Mouse (Mus musculus): Measurements from ENCODE around the gene Sys1. TPM values are rescaled to one million over a fixed set of nuclear protein-coding genes. Genes with fewer than 3 reads are reported as not detected.
A peak's percentile ranks its signal among the peaks of the same experiment; 100 is the strongest.

Sys1 gene
- polyA plus RNA-seq, 1 experiment = 19.8 TPM

GRCm38 (mm10) chr2:164445399-164446085 is 11.2 kb upstream of the Sys1 start:
- H3K4me3 ChIP-seq (ENCODE audit: low read depth, low read length) = no peak overlapping the region
- TF ChIP-seq EP300 (IDR thresholded peaks at IDR 0.05; ENCODE audit: insufficient read depth, low read depth, low read length) (no peak), POLR2A (IDR thresholded peaks at IDR 0.05; ENCODE audit: insufficient read depth, low read length) (no peak), CTCF (IDR thresholded peaks at IDR 0.05; ENCODE audit: low read depth, low read length) (no peak)
- peak overlapping the region; percentile 28; the same call in 1 of the 2 replicates for H3K9ac ChIP-seq (ENCODE audit: low read depth, poor library complexity, severe bottlenecking)
- no peaks in the 10 kb centered on the region for H3K27me3 ChIP-seq (ENCODE audit: control insufficient read depth, insufficient read depth, low read length, poor library complexity, severe bottlenecking)
- H3K9me3 ChIP-seq (replicated peaks; ENCODE audit: control insufficient read depth, insufficient read depth, low read length, poor library complexity, severe bottlenecking) = no peaks in the 10 kb centered on the region
- no peaks in the 10 kb centered on the region for H3K36me3 ChIP-seq (ENCODE audit: control insufficient read depth, insufficient read depth, low read length, poor library complexity, severe bottlenecking)
- H3K4me1 ChIP-seq (ENCODE audit: control insufficient read depth, insufficient read depth, low read length) = peaks cover 5% of the 10 kb centered on the region
- H3K27ac ChIP-seq (ENCODE audit: insufficient read depth, low read length) = peak overlapping the region; percentile 70

- Histone ChIP-seq H3K9me3 (replicated peaks; ENCODE audit: control insufficient read depth, insufficient read depth, low read length, poor library complexity, severe bottlenecking) (no peaks in the 10 kb centered on the region), H3K4me3 (ENCODE audit: low read depth, low read length) (no peak overlapping the region), H3K4me1 (ENCODE audit: control insufficient read depth, insufficient read depth, low read length) (peaks cover 4% of the 10 kb centered on the region), H3K9ac (ENCODE audit: low read depth, poor library complexity, severe bottlenecking) (no peak overlapping the region; the same call in 1 of the 2 replicates), H3K27ac (ENCODE audit: insufficient read depth, low read length) (no peak overlapping the region), H3K36me3 (ENCODE audit: control insufficient read depth, insufficient read depth, low read length, poor library complexity, severe bottlenecking) (no peaks in the 10 kb centered on the region), H3K27me3 (ENCODE audit: control insufficient read depth, insufficient read depth, low read length, poor library complexity, severe bottlenecking) (no peaks in the 10 kb centered on the region)
- TF ChIP-seq CTCF (IDR thresholded peaks at IDR 0.05; ENCODE audit: low read depth, low read length) (no peak), POLR2A (IDR thresholded peaks at IDR 0.05; ENCODE audit: insufficient read depth, low read length) (no peak), EP300 (IDR thresholded peaks at IDR 0.05; ENCODE audit: insufficient read depth, low read depth, low read length) (no peak)
Measured at GRCm38 (mm10) chr2:164446086-164446469, 10.7 kb upstream of the Sys1 start.

GRCm38 (mm10) chr2:164448140-164448539 is 8.6 kb upstream of the Sys1 start:
- H3K27me3 ChIP-seq (ENCODE audit: control insufficient read depth, insufficient read depth, low read length, poor library complexity, severe bottlenecking) = no peaks in the 10 kb centered on the region
- H3K36me3 ChIP-seq (ENCODE audit: control insufficient read depth, insufficient read depth, low read length, poor library complexity, severe bottlenecking) = no peaks in the 10 kb centered on the region
- H3K4me3 ChIP-seq (ENCODE audit: low read depth, low read length) = no peak overlapping the region
- H3K9ac ChIP-seq (ENCODE audit: low read depth, poor library complexity, severe bottlenecking) = no peak overlapping the region
- H3K9me3 ChIP-seq (replicated peaks; ENCODE audit: control insufficient read depth, insufficient read depth, low read length, poor library complexity, severe bottlenecking) = no peaks in the 10 kb centered on the region
- no peak for TF ChIP-seq POLR2A (IDR thresholded peaks at IDR 0.05; ENCODE audit: insufficient read depth, low read length)
- H3K27ac ChIP-seq (ENCODE audit: insufficient read depth, low read length) = no peak overlapping the region
- H3K4me1 ChIP-seq (ENCODE audit: control insufficient read depth, insufficient read depth, low read length) = peaks cover 10% of the 10 kb centered on the region

GRCm38 (mm10) chr2:164448921-164449320 is 7.8 kb upstream of the Sys1 start:
- Histone ChIP-seq H3K27me3 (ENCODE audit: control insufficient read depth, insufficient read depth, low read length, poor library complexity, severe bottlenecking) (no peaks in the 10 kb centered on the region), H3K36me3 (ENCODE audit: control insufficient read depth, insufficient read depth, low read length, poor library complexity, severe bottlenecking) (no peaks in the 10 kb centered on the region), H3K4me1 (ENCODE audit: control insufficient read depth, insufficient read depth, low read length) (peaks cover 12% of the 10 kb centered on the region), H3K9ac (ENCODE audit: low read depth, poor library complexity, severe bottlenecking) (no peak overlapping the region), H3K27ac (ENCODE audit: insufficient read depth, low read length) (no peak overlapping the region), H3K4me3 (ENCODE audit: low read depth, low read length) (no peak overlapping the region), H3K9me3 (replicated peaks; ENCODE audit: control insufficient read depth, insufficient read depth, low read length, poor library complexity, severe bottlenecking) (no peaks in the 10 kb centered on the region)
- TF ChIP-seq POLR2A (IDR thresholded peaks at IDR 0.05; ENCODE audit: insufficient read depth, low read length) = no peak
- no peak for TF ChIP-seq CTCF (IDR thresholded peaks at IDR 0.05; ENCODE audit: low read depth, low read length)

- TF ChIP-seq EP300 (IDR thresholded peaks at IDR 0.05; ENCODE audit: insufficient read depth, low read depth, low read length) = no peak
- no peak for TF ChIP-seq CTCF (IDR thresholded peaks at IDR 0.05; ENCODE audit: low read depth, low read length)
- no peak for TF ChIP-seq POLR2A (IDR thresholded peaks at IDR 0.05; ENCODE audit: insufficient read depth, low read length)
- Histone ChIP-seq H3K9ac (ENCODE audit: low read depth, poor library complexity, severe bottlenecking) (no peak overlapping the region), H3K36me3 (ENCODE audit: control insufficient read depth, insufficient read depth, low read length, poor library complexity, severe bottlenecking) (no peaks in the 10 kb centered on the region), H3K9me3 (replicated peaks; ENCODE audit: control insufficient read depth, insufficient read depth, low read length, poor library complexity, severe bottlenecking) (no peaks in the 10 kb centered on the region), H3K4me3 (ENCODE audit: low read depth, low read length) (no peak overlapping the region), H3K27ac (ENCODE audit: insufficient read depth, low read length) (no peak overlapping the region), H3K27me3 (ENCODE audit: control insufficient read depth, insufficient read depth, low read length, poor library complexity, severe bottlenecking) (no peaks in the 10 kb centered on the region), H3K4me1 (ENCODE audit: control insufficient read depth, insufficient read depth, low read length) (peaks cover 12% of the 10 kb centered on the region)
Measured at GRCm38 (mm10) chr2:164449341-164450042, 7.3 kb upstream of the Sys1 start.

GRCm38 (mm10) chr2:164452000-164452676 is 4.6 kb upstream of the Sys1 start:
- Histone ChIP-seq H3K27ac (ENCODE audit: insufficient read depth, low read length) (peak overlapping the region; percentile 80), H3K27me3 (ENCODE audit: control insufficient read depth, insufficient read depth, low read length, poor library complexity, severe bottlenecking) (no peaks in the 10 kb centered on the region), H3K36me3 (ENCODE audit: control insufficient read depth, insufficient read depth, low read length, poor library complexity, severe bottlenecking) (no peaks in the 10 kb centered on the region), H3K9ac (ENCODE audit: low read depth, poor library complexity, severe bottlenecking) (no peak overlapping the region), H3K4me1 (ENCODE audit: control insufficient read depth, insufficient read depth, low read length) (peaks cover 17% of the 10 kb centered on the region), H3K9me3 (replicated peaks; ENCODE audit: control insufficient read depth, insufficient read depth, low read length, poor library complexity, severe bottlenecking) (no peaks in the 10 kb centered on the region), H3K4me3 (ENCODE audit: low read depth, low read length) (no peak overlapping the region)
- TF ChIP-seq EP300 (IDR thresholded peaks at IDR 0.05; ENCODE audit: insufficient read depth, low read depth, low read length) (no peak), POLR2A (IDR thresholded peaks at IDR 0.05; ENCODE audit: insufficient read depth, low read length) (no peak)

All from ES-Bruce4 (cell line).